Mouse (Mus musculus) neural tube, embryonic 13.5 days (tissue): ENCODE measurements around the gene Ror1. TPM values are rescaled to one million over a fixed set of nuclear protein-coding genes. Genes with fewer than 3 reads are reported as not detected.

Experiments
- ATAC-seq: fragments of 200-750 bp; cut with Nextera tagmentation; 2 replicates; pipeline ENCODE4 v1.8.0; 2017; ENCODE audit warnings: low read depth, mild to moderate bottlenecking, moderate TSS enrichment, moderate library complexity
- H3K27ac ChIP-seq: fragments of 300-500 bp; sonication (generic); replicated peaks from 2 replicates; pipeline ENCODE4 v1.5.1; 2015; ENCODE audit warnings: moderate library complexity, mild to moderate bottlenecking, inconsistent platforms
- H3K27me3 ChIP-seq: fragments of 300-500 bp; sonication (generic); 2 replicates; pipeline ENCODE4 v1.6.1; 2015; ENCODE audit warnings: mild to moderate bottlenecking, inconsistent platforms
- H3K36me3 ChIP-seq: fragments of 300-500 bp; sonication (generic); 2 replicates; pipeline ENCODE4 v1.6.1; 2015; ENCODE audit warnings: mild to moderate bottlenecking, inconsistent platforms
- H3K4me1 ChIP-seq: fragments of 300-500 bp; sonication (generic); replicated peaks from 2 replicates; pipeline ENCODE4 v1.6.1; 2015; ENCODE audit warnings: inconsistent platforms
- H3K4me2 ChIP-seq: fragments of 300-500 bp; sonication (generic); 2 replicates; pipeline ENCODE4 v1.6.1; 2015; ENCODE audit warnings: inconsistent platforms, mild to moderate bottlenecking, moderate library complexity
- H3K4me3 ChIP-seq: fragments of 300-500 bp; sonication (generic); 2 replicates; pipeline ENCODE4 v1.5.1; 2015; ENCODE audit warnings: mild to moderate bottlenecking, inconsistent platforms
- H3K9ac ChIP-seq: fragments of 300-500 bp; sonication (generic); 2 replicates; pipeline ENCODE4 v1.6.1; 2015; ENCODE audit warnings: moderate library complexity, mild to moderate bottlenecking, inconsistent platforms
- H3K9me3 ChIP-seq: fragments of 300-500 bp; sonication (generic); 2 replicates; pipeline ENCODE4 v1.6.1; 2016; ENCODE audit warnings: inconsistent platforms
- WGBS: fragments of 180-500 bp; shearing (Covaris S2); methylation state at CpG from one replicate; pipeline ENCODE4 v1.1.7; 2015; 5-methylcytosine and 5-hydroxymethylcytosine counted together
- polyA plus RNA-seq: library from polyadenylated mRNA; unstranded; fragments of >200 nt; fragmentation: Nextera tagmentation; extraction: Ambion mirVana; gene quantifications from 2 replicates; pipeline ENCODE4 v1.2.1, GENCODE M21; 2015

Gene Ror1
- polyA plus RNA-seq, 1 experiment from 2014 or later, result 1.8 TPM

DNA sequence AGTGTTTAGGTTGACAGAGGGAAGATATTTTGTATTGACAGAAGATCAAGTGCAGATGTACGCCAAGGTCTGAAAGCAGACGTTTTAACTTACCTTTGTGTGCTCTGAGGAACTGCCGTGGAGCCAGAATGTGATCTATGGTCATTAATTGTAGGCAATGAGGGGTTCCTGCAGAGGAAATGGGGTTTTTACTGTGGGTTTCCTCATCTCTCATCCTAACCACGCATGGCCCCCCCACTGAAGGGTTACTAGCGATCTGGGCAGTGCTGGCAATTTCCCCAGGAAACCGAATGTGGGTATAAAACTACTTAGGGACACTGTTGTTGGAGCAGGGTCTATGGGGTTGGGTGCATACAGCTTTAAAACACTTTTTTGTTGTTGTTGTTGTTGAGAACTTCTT, 25.5 kb upstream of the Ror1 start:
- Histone ChIP-seq H3K27me3 (no peaks in the 10 kb centered on the region), H3K9ac (no peak overlapping the region), H3K4me2 (no peak overlapping the region), H3K27ac (no peak overlapping the region), H3K4me1 (no peaks in the 10 kb centered on the region), H3K9me3 (no peaks in the 10 kb centered on the region), H3K4me3 (no peak overlapping the region), H3K36me3 (no peaks in the 10 kb centered on the region)
- no peak for ATAC-seq
- WGBS, result 60% methylated on average over 6 of the region's 6 CpGs

DNA sequence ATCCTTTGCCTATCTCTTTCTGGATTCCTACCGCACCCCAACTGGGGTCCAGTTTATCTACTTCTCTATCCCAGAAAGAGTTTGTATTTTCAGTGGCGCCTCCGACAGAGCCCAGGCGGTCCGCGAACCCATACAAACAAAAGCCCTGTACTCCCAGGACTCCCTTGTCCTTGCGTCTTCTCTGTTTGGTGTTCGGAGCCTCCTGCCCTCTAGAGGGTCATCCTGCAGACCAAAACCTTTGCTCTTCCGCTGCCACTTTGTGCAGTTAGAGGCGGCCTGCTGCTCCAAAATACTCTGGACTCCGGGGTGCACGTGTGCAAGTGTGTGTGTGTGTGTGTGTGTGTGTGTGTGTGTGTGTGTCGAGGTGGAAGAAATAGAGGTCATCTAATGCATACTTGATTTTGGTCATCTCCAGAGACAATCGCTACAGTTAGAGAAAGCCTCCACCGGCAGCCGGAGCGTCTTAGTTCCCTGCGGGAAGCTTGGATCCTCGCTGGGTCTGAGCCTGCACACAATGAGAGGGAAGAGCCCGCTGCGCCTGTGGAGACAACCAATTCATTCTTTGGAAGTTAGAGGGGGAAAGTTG, 1.1 kb downstream of the Ror1 start:
- 0 out of 2 replicates have a peak, but pooled peaks cover 4% of the 10 kb centered on the region for H3K9me3 ChIP-seq
- H3K9ac ChIP-seq, result peak overlapping the region; percentile 73
- H3K27me3 ChIP-seq, result peaks cover 37% of the 10 kb centered on the region
- H3K27ac ChIP-seq, result no peak overlapping the region
- peak overlapping the region; percentile 67 for H3K4me3 ChIP-seq
- ATAC-seq, result no peak
- H3K4me2 ChIP-seq, result peak overlapping the region; percentile 96
- H3K36me3 ChIP-seq, result no peaks in the 10 kb centered on the region
- under 1% methylated on average over 21 of the region's 21 CpGs for WGBS
- H3K4me1 ChIP-seq, result peaks cover 24% of the 10 kb centered on the region

DNA sequence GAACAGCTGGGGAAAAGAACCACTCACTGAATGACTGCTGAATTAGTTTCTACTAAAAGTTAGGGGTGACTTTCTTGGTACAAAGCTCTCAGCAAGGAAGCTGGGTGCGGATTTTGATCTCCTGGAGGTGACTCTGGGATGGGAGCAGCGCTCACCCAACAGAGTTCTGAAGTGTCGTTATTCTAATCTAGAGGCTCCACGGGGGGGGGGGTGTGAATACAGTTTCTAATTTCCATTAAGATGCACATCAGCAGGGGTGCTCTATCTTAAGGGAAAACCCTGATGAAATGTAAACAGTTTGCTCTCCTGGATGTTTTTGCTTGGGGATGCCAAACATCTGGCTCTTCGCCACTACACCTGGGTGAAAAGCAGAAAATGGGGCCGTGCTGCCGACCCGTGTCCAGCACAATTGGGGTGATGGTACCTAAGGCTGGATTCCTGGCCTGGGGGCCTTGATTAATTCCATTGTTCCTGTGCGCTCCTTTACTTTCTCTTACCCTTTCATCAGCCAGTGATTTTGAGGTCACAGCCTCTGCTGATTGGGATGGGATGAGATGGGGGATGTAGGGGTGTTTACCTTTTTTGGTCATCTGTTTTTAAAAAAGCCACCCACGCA, 1.9 kb downstream of the Ror1 start:
- Histone ChIP-seq H3K27ac (no peak overlapping the region), H3K27me3 (peaks cover 37% of the 10 kb centered on the region), H3K36me3 (no peaks in the 10 kb centered on the region), H3K4me1 (peaks cover 24% of the 10 kb centered on the region), H3K4me3 (peak overlapping the region; percentile 67), H3K9me3 (0 out of 2 replicates have a peak, but pooled peaks cover 4% of the 10 kb centered on the region), H3K9ac (no peak overlapping the region), H3K4me2 (peak overlapping the region; percentile 96)
- no peak for ATAC-seq
- WGBS, result 20% methylated on average over 10 of the region's 10 CpGs

DNA sequence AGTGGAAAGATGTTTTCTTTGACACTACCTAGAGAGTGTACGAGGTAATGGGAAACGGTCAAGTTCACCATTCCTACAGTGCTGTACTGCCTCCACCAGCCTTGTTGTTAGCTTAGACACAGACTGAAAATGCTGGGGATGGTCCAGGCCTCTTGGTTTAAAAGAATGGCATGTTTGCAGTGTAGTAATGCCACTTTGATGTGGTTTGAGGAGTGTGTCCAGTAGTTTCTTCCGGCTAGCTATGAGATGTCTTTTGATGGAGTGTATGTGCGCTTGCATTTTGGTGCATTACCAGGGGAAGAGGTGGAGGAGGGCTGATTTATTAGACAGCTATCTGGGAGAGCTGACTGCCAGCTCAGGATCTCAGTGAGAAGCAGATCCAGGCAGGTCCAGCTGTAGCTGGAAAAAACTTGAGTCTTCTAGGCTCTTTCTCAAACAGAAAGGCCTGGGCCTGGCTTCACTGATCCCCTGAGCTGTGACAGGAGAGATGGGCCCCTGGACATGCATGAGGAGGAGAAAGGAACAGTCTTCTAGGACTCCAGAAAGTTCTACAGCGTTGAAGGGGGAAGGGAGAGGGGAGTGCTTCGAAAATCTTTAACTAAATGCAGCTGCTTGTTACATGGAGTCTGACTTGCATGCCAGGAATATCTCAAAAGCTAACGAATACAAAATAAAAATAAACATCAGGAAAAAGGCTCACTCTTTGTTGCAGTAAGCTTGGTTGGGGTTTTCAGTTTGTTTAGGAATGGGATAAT, 5.7 kb downstream of the Ror1 start:
- no peak overlapping the region for H3K9ac ChIP-seq
- H3K4me3 ChIP-seq, result no peak overlapping the region
- 0 out of 2 replicates have a peak, but pooled peaks cover 4% of the 10 kb centered on the region for H3K9me3 ChIP-seq
- H3K27me3 ChIP-seq, result peaks cover 23% of the 10 kb centered on the region
- ATAC-seq, result no peak
- H3K4me1 ChIP-seq, result peaks cover 19% of the 10 kb centered on the region
- WGBS, result 80% methylated on average over 7 of the region's 7 CpGs
- no peak overlapping the region for H3K4me2 ChIP-seq
- no peaks in the 10 kb centered on the region for H3K36me3 ChIP-seq
- no peak overlapping the region for H3K27ac ChIP-seq

DNA sequence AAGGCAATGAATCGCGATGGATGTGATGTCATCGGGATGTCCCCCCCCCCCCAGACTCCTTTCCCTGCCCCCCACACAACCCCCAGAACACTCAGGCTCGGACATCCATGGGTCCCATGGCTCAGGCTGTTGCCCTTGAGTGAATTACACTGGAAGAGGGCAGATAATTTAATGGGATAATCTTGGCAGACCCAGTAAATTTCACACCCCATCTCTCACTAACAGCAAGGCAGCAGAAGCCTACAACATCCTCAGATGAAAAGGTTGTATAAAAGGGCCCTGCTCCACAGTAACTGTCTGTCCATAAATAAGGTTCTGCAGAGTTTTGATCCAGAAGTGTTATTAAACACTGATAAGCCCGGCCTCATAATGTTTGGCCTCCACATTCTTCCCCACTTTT, 6.3 kb downstream of the Ror1 start:
- Histone ChIP-seq H3K4me2 (no peak overlapping the region), H3K9me3 (0 out of 2 replicates have a peak, but pooled peaks cover 4% of the 10 kb centered on the region)
- ATAC-seq, result no peak

DNA sequence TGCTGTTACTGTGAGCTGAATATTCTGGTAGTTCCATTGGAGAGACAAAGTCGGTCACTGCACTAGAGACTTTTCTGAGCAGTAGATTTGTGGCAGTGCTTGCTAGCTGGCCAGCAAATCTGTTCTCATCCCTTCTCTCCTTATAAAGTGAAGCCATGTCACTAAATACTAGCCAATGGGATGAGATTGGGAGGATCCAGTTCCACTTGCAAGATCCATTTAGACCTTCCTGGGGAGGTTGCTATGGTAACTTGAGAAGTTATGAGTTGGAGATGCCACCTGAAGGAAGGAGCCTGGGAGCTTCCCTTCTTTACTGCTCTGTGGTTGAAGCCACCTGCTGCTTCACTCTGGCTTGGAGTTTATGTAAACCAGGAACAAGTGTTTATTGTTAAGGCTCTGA, 8.7 kb downstream of the Ror1 start:
- Histone ChIP-seq H3K36me3 (no peaks in the 10 kb centered on the region), H3K27ac (no peak overlapping the region), H3K4me3 (no peak overlapping the region), H3K27me3 (no peaks in the 10 kb centered on the region), H3K9me3 (0 out of 2 replicates have a peak, but pooled peaks cover 4% of the 10 kb centered on the region), H3K9ac (no peak overlapping the region), H3K4me2 (no peak overlapping the region), H3K4me1 (peaks cover 3% of the 10 kb centered on the region)
- no peak for ATAC-seq
- WGBS, result 86% methylated on average over 1 of the region's 1 CpGs

More for the DNA sequence above, 6.3 kb downstream of the Ror1 start:
- WGBS, result 63% methylated on average over 5 of the region's 5 CpGs
- no peak overlapping the region for H3K4me3 ChIP-seq
- no peaks in the 10 kb centered on the region for H3K36me3 ChIP-seq
- H3K27ac ChIP-seq, result no peak overlapping the region
- no peak overlapping the region for H3K9ac ChIP-seq
- H3K27me3 ChIP-seq, result peaks cover 17% of the 10 kb centered on the region
- peaks cover 13% of the 10 kb centered on the region for H3K4me1 ChIP-seq

DNA sequence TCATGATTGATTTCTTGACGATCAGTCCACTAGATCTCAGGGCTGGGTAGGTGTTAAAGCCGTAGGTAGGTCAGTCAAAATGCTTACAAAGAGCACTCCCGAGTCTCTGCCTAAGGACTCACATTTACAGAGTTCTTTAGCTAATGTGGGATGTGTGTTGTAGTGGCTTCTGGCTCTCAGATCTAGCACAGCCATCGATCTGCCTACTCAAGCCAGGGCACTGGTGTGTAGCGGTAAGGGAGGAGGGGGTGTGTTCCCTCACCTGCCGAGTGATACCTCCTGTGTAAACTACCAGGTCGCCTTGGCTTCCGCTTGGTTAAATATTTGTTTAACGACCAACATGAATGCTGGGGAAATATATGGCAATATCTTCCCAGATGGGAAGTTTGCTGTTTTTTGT, 12.0 kb downstream of the Ror1 start:
- Histone ChIP-seq H3K9ac (no peak overlapping the region), H3K27me3 (no peaks in the 10 kb centered on the region), H3K4me2 (no peak overlapping the region), H3K36me3 (no peaks in the 10 kb centered on the region), H3K4me1 (no peaks in the 10 kb centered on the region; the same call in 1 of the 2 replicates), H3K9me3 (no peaks in the 10 kb centered on the region), H3K27ac (no peak overlapping the region), H3K4me3 (no peak overlapping the region)
- WGBS, result 83% methylated on average over 9 of the region's 9 CpGs
- no peak for ATAC-seq

DNA sequence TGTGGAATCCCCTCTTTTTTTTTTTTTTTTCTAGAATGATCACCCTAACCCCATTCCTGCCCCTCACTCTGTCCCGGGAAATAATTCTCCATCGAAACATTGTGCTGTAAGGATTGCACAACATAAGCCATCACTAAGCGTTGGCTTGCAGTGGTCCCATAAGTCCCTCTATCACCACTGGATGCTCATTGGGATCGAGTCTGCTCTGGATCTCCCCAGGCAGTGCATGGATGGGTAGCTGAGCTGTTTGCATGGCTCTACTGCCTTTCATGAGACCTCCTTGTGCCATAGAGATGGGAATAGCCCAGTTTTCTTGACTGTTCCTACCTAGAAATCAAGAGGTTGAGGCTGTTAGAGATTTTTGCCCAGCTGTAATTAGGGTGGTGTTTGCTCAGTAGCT, 13.0 kb downstream of the Ror1 start:
- WGBS, result 93% methylated on average over 4 of the region's 4 CpGs
- no peak overlapping the region for H3K27ac ChIP-seq
- no peaks in the 10 kb centered on the region for H3K36me3 ChIP-seq
- H3K9me3 ChIP-seq, result no peaks in the 10 kb centered on the region
- no peak for ATAC-seq
- H3K4me1 ChIP-seq, result no peaks in the 10 kb centered on the region
- no peaks in the 10 kb centered on the region for H3K27me3 ChIP-seq
- no peak overlapping the region for H3K4me2 ChIP-seq
- H3K9ac ChIP-seq, result no peak overlapping the region
- H3K4me3 ChIP-seq, result no peak overlapping the region

DNA sequence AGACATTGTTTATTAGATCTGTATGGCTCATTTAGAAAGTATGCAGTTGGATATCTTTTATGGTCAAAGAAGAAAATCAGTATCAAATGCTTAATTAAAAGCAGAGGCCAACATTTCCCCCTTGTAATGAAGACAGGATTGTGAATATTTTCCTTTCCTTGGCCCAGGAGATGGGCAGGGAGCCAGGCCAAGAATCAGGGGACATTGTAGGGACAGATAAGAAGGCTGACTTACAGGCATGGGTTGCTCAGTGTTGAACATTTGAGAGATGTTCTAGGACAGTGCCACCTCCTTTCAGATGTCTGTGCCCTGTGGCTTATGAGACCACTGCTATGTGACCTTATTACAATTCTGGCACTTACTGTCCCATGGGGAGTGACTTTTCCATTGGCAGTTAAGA, 18.6 kb downstream of the Ror1 start:
- Histone ChIP-seq H3K27ac (no peak overlapping the region), H3K27me3 (no peaks in the 10 kb centered on the region), H3K4me3 (no peak overlapping the region), H3K4me2 (no peak overlapping the region), H3K9me3 (no peaks in the 10 kb centered on the region), H3K9ac (no peak overlapping the region), H3K36me3 (no peaks in the 10 kb centered on the region), H3K4me1 (no peaks in the 10 kb centered on the region)
- ATAC-seq, result no peak

DNA sequence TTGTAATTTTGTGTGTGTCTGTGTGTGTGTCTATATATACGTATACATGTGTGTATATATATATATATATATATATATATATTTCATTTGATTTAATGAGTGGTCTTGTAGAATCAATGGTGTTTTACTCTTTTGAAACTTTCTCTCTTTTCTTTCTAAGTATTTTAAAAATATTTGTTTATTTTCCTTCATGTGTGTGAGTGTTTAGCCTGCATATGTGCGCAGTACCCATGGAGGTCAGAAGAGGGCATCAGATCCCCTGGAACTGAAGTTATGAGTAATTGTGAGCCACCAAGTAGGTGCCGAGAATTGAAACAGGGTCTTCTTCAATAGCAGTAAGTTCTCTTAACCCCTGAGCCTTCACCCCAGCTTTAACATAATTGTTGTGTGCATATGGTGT, 20.8 kb downstream of the Ror1 start:
- Histone ChIP-seq H3K27ac (no peak overlapping the region), H3K4me1 (no peaks in the 10 kb centered on the region), H3K9me3 (no peaks in the 10 kb centered on the region), H3K36me3 (no peaks in the 10 kb centered on the region), H3K27me3 (no peaks in the 10 kb centered on the region), H3K4me2 (no peak overlapping the region), H3K4me3 (no peak overlapping the region), H3K9ac (no peak overlapping the region)
- ATAC-seq, result no peak
- 94% methylated on average over 3 of the region's 3 CpGs for WGBS

DNA sequence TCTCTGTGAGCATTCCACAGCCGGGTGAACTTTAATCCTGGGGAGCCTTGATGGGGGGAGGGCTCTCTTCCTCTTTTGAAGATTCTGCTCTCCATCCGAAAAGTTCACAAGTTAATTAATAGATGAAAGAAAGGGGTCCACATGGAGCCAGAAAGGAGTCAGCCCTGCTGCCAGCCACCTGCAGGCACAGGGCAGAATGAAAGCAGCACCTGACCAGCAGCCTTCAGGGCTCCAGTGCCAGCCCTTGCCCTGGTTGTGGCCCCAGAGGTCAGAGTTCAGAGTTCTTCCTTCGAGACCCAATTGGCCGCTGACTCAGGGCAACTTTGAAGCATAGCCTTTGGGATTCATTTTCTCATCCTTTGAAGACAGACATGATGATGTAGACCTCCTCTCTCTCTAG, 23.1 kb downstream of the Ror1 start:
- H3K36me3 ChIP-seq, result no peaks in the 10 kb centered on the region
- no peaks in the 10 kb centered on the region for H3K9me3 ChIP-seq
- no peak overlapping the region for H3K4me2 ChIP-seq
- no peaks in the 10 kb centered on the region for H3K27me3 ChIP-seq
- no peaks in the 10 kb centered on the region for H3K4me1 ChIP-seq
- ATAC-seq, result no peak
- H3K27ac ChIP-seq, result no peak overlapping the region
- H3K9ac ChIP-seq, result no peak overlapping the region
- WGBS, result 52% methylated on average over 4 of the region's 4 CpGs
- H3K4me3 ChIP-seq, result no peak overlapping the region

DNA sequence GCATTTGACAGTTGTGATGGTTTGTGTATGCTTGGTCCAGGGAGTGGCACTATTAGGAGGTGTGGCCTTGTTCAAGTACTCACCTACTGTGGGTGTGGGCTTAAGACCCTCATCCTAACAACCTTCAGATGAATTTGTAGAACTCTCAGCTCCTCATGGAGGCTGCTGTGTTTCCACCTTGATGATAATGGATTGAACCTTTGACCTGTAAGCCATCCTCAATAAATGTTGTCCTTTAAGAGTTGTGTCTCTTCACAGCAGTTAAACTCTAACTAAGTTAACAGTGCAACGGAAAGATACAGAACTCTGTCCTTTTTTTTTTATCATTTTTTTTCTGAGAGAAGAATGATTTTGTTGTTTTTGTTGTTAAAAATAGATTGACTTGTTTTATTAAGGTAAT, 23.8 kb downstream of the Ror1 start:
- Histone ChIP-seq H3K4me1 (no peaks in the 10 kb centered on the region), H3K4me2 (no peak overlapping the region), H3K4me3 (no peak overlapping the region), H3K36me3 (no peaks in the 10 kb centered on the region), H3K27me3 (no peaks in the 10 kb centered on the region), H3K9me3 (no peaks in the 10 kb centered on the region), H3K27ac (no peak overlapping the region), H3K9ac (no peak overlapping the region)
- 91% methylated on average over 1 of the region's 1 CpGs for WGBS
- ATAC-seq, result no peak
